Mouse (Mus musculus): ENCODE measurements around the gene Dyrk2. TPM values are rescaled to one million over a fixed set of nuclear protein-coding genes. Genes with fewer than 3 reads are reported as not detected.

Gene Dyrk2
- polyA plus RNA-seq (2015; fragmentation: Nextera tagmentation; extraction: Ambion mirVana) = 9.5 TPM in 2 replicates

DNA sequence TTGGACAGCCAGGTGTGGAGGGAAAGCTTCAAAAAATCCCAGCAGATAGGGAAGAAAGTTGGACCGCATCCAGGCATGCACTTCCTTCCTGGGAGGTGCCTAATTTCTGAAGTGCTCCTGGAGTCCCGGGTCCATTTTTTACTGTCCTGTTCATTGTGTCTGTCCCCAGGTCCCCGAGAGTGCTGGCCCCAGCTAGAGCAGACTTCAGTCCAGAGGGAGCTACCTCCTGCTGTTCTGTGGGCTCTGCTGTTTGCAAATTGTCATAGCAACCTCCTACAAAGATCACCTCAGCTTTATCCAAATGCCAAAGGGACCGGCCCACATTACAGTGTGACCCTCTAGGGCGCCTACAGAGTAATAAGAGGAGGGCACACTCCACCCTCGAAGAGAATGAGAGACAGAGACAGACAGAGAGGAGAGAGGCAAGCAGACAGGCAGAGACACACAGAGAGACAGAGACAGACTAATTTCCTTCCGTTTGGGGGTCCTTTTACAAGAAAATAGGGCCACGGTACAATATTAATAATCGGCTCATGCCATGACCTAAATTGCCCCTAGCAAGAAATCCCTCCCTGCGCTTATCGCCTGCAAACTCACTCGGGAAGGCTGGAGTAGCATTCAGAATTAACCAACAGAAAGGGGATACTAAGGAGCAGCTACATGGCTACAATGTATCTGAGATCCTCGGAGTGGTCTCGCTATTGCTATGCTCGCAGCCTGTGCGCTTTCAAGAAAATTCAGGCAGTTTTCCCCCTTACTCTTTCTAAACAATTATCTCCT lies at the start of gene Dyrk2:
TSS of gene Dyrk2 (minus strand) at position 9 of the 780 bp plus-strand sequence.
- Histone ChIP-seq H3K9ac (peak within 1 kb of the TSS; percentile 60), H3K27me3 (replicated peaks) (no peaks in the 10 kb centered on the region), H3K36me3 (no peaks in the 10 kb centered on the region), H3K4me1 (replicated peaks) (peaks cover 19% of the 10 kb centered on the region), H3K4me3 (replicated peaks) (peak within 1 kb of the TSS; percentile 71), H3K9me3 (no peaks in the 10 kb centered on the region), H3K27ac (peak within 1 kb of the TSS; percentile 93), H3K4me2 (replicated peaks) (peak within 1 kb of the TSS; percentile 98)
- ATAC-seq = 0 out of 2 replicates have a peak, but pooled peaks have one; percentile 10
- 13% methylated on average over 16 of the region's 16 CpGs for WGBS

DNA sequence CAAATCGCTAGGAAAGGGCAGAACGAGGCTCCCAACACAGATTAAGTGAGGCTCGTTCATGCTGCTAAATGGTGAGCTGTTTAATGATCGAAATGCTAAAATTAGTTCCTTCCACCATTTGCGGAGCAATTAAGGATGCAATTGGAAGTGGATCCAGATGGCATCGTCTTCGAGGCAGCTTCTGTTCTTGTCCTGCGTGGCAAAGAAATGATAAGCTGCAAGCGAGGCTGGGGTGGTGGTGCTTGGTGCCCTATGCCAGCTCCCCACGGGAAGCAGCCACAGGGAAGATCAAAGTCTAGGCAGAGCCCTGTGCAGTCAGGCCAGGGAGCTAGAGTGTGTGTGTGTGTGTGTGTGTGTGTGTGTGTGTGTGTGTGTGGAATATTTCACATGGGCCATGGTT lies 32.6 kb upstream of the Dyrk2 start:
- H3K27me3 ChIP-seq (replicated peaks) = no peaks in the 10 kb centered on the region
- no peak overlapping the region for H3K27ac ChIP-seq
- no peak for ATAC-seq
- WGBS = 81% methylated on average over 10 of the region's 10 CpGs
- H3K9me3 ChIP-seq = no peaks in the 10 kb centered on the region
- H3K4me2 ChIP-seq (replicated peaks) = no peak overlapping the region
- no peak overlapping the region for H3K9ac ChIP-seq
- H3K36me3 ChIP-seq = no peaks in the 10 kb centered on the region
- no peaks in the 10 kb centered on the region for H3K4me1 ChIP-seq (replicated peaks)
- H3K4me3 ChIP-seq (replicated peaks) = no peak overlapping the region

DNA sequence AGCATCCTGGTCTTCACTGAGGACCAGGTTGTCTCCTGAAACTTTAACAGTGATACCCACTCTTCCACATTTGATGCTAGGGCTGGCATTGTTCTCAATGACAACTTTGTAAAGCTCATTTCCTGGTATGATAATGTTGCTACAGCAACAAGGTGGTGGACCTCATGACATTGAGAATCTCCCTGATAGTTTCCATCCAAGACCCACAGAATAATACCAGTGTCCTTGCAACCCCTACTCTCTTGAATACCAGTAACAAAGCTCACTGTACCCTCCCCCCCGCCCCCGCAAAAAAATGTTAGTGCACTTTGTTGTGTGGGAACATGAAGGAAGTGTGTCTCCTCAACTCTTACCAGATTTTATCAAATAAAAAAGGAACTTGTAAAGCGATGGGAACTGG lies 23.6 kb upstream of the Dyrk2 start:
- Histone ChIP-seq H3K4me1 (replicated peaks) (no peaks in the 10 kb centered on the region), H3K4me3 (replicated peaks) (no peak overlapping the region), H3K27me3 (replicated peaks) (no peaks in the 10 kb centered on the region), H3K27ac (no peak overlapping the region), H3K9me3 (no peaks in the 10 kb centered on the region), H3K4me2 (replicated peaks) (no peak overlapping the region), H3K36me3 (no peaks in the 10 kb centered on the region), H3K9ac (no peak overlapping the region)
- ATAC-seq = no peak
- 89% methylated on average over 3 of the region's 3 CpGs for WGBS

DNA sequence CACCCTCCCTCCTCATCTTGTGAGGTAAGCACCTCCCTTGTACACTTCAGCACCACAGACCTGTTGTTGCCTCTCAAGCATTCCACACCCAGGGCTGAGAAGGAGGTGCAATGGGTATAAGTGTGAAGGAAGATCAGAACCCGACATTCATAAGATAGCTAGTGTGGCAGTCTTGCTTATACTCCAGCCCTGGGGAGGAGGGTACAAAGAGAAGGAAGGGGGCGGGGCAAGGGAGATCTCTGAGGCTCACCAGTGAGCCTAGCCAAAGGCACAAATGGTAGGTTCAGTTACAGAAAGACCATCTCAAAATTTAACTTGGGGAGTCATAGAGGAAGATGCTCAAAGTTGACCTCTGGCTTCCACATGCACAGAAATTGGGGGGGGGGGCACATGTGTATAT lies 14.1 kb upstream of the Dyrk2 start:
- no peak overlapping the region for H3K4me2 ChIP-seq (replicated peaks)
- 79% methylated on average over 2 of the region's 2 CpGs for WGBS
- no peaks in the 10 kb centered on the region for H3K9me3 ChIP-seq
- no peaks in the 10 kb centered on the region for H3K4me1 ChIP-seq (replicated peaks)
- H3K9ac ChIP-seq = no peak overlapping the region
- no peaks in the 10 kb centered on the region for H3K27me3 ChIP-seq (replicated peaks)
- no peak for ATAC-seq
- no peak overlapping the region for H3K27ac ChIP-seq
- H3K36me3 ChIP-seq = no peaks in the 10 kb centered on the region
- H3K4me3 ChIP-seq (replicated peaks) = no peak overlapping the region

DNA sequence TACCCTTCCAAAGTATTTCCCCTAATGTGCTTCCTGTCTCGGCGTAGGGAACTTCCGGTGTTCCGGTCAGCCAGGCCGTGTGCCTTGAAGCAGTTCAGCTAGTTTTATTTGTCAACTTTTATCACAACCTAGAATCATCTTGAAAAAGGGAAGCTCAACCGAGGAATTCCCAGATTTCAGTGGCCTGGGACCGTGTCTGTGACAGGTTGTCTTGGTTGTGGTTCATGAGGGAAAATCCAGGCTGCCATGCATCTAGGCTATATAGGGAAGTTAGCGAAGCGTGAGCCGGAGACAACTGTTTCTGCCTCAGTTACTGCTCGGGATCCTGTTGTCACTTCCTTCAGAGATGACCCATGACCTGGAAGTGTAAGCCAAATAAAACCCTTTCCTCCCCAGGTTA lies 13.3 kb upstream of the Dyrk2 start:
- Histone ChIP-seq H3K36me3 (no peaks in the 10 kb centered on the region), H3K9me3 (no peaks in the 10 kb centered on the region), H3K27ac (no peak overlapping the region), H3K4me1 (replicated peaks) (no peaks in the 10 kb centered on the region), H3K9ac (no peak overlapping the region), H3K27me3 (replicated peaks) (no peaks in the 10 kb centered on the region), H3K4me2 (replicated peaks) (no peak overlapping the region), H3K4me3 (replicated peaks) (no peak overlapping the region)
- 89% methylated on average over 11 of the region's 11 CpGs for WGBS
- ATAC-seq = no peak

DNA sequence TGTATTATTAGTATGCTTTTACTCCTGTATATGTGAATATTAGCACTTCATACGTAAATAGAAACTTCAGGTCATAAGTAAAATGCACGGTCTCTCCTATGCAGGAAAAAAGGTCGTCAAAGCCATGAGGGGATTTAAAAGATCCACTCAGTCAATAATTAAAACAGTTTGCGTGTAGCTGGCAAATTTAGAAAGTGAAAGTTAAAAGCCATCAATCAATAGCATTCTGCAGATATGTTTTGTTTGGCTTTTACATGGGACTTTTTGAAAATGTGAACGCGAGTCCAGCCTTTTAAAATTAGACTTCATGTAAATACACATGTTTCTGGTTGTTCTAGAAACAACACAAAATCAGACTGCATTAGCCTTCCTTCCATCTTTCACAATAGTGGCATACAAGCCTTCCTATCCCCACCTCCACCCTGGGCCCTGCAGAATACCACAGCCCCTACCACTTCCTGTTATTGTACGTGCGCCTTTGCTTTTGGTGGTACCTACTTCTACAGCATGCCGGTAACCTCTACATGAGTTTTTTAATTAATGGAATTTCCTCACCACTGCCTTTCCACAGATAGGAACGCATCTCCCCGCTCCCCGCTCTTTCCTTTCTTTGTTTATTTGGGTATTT lies 12.4 kb upstream of the Dyrk2 start:
- Histone ChIP-seq H3K27me3 (replicated peaks) (no peaks in the 10 kb centered on the region), H3K4me3 (replicated peaks) (no peak overlapping the region), H3K9ac (no peak overlapping the region), H3K4me1 (replicated peaks) (no peaks in the 10 kb centered on the region), H3K27ac (no peak overlapping the region), H3K9me3 (no peaks in the 10 kb centered on the region), H3K4me2 (replicated peaks) (no peak overlapping the region), H3K36me3 (no peaks in the 10 kb centered on the region)
- WGBS = 69% methylated on average over 12 of the region's 12 CpGs
- no peak for ATAC-seq

DNA sequence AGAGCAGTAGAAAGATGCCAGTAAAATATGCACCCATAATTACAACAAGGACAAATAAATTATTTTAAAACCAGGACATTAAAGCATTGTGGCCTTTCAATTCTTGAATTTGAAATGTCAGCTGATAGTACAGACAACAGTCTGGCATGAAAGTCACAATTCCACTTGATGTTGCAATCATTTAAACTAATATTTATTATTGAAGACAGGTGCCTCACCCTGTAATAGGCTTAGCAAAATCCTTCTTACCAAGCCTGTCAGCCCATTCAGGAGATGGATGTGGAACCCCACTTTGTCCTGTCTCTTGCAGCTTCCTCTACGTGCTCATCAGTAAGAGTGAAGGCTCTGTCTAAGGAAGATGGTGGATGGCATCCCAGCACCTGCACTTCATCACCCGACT lies 10.8 kb upstream of the Dyrk2 start:
- Histone ChIP-seq H3K27me3 (replicated peaks) (no peaks in the 10 kb centered on the region), H3K27ac (no peak overlapping the region), H3K36me3 (no peaks in the 10 kb centered on the region), H3K4me3 (replicated peaks) (no peak overlapping the region), H3K4me2 (replicated peaks) (no peak overlapping the region), H3K9me3 (no peaks in the 10 kb centered on the region), H3K4me1 (replicated peaks) (no peaks in the 10 kb centered on the region), H3K9ac (no peak overlapping the region)
- 72% methylated on average over 2 of the region's 2 CpGs for WGBS
- ATAC-seq = no peak

DNA sequence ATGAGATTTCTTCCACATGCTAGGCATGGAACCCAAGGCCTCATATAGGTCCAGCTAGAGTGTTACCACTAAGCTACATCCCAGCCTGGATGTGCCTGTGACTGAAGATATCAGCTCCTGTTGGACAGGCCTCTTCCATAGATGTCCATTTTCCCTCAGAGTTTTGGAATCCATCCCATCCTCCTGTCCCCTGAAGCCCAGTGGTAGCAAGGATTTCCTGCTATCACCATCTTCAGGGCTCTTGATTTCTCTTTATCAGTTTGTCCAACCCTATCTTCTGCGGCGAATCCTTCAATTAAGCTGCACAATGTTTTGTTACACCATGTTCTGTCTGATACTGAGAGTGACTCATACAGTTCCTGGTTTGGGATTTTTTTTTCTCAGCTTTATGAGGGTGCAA lies 2.2 kb upstream of the Dyrk2 start:
- H3K27ac ChIP-seq = no peak overlapping the region
- no peak overlapping the region for H3K4me2 ChIP-seq (replicated peaks)
- no peaks in the 10 kb centered on the region for H3K27me3 ChIP-seq (replicated peaks)
- H3K36me3 ChIP-seq = no peaks in the 10 kb centered on the region
- no peaks in the 10 kb centered on the region for H3K9me3 ChIP-seq
- no peak for ATAC-seq
- peaks cover 8% of the 10 kb centered on the region for H3K4me1 ChIP-seq (replicated peaks)
- no peak overlapping the region for H3K4me3 ChIP-seq (replicated peaks)
- 76% methylated on average over 2 of the region's 2 CpGs for WGBS
- H3K9ac ChIP-seq = no peak overlapping the region

DNA sequence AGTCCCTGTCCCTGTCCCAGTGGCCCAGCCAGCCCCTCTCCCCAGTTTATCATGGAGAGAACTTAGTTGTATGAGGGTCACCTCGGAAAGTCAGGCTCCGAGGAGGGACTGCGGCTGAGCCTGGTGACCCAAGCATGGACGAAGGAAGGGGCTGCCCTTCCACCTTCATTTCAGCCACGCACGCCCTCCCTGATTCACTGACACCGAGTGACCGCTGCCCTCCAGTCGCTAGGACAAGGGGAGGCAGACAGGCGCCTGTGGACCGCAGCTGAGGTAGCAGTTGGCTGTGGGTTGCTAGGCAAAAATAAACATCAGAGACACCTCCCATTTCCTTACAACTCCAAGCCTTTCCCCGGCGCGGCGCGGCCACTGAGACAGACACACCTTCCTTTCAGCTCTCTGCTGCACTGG lies 413 bp downstream of the Dyrk2 start:
- H3K4me1 ChIP-seq (replicated peaks) = peaks cover 23% of the 10 kb centered on the region
- no peaks in the 10 kb centered on the region for H3K36me3 ChIP-seq
- peak overlapping the region; percentile 71 for H3K4me3 ChIP-seq (replicated peaks)
- no peaks in the 10 kb centered on the region for H3K9me3 ChIP-seq
- peak; percentile 84 for ATAC-seq
- H3K4me2 ChIP-seq (replicated peaks) = peak overlapping the region; percentile 98
- H3K27me3 ChIP-seq (replicated peaks) = no peaks in the 10 kb centered on the region
- peak overlapping the region; percentile 60 for H3K9ac ChIP-seq
- WGBS = under 1% methylated on average over 16 of the region's 16 CpGs
- peak overlapping the region; percentile 93 for H3K27ac ChIP-seq

DNA sequence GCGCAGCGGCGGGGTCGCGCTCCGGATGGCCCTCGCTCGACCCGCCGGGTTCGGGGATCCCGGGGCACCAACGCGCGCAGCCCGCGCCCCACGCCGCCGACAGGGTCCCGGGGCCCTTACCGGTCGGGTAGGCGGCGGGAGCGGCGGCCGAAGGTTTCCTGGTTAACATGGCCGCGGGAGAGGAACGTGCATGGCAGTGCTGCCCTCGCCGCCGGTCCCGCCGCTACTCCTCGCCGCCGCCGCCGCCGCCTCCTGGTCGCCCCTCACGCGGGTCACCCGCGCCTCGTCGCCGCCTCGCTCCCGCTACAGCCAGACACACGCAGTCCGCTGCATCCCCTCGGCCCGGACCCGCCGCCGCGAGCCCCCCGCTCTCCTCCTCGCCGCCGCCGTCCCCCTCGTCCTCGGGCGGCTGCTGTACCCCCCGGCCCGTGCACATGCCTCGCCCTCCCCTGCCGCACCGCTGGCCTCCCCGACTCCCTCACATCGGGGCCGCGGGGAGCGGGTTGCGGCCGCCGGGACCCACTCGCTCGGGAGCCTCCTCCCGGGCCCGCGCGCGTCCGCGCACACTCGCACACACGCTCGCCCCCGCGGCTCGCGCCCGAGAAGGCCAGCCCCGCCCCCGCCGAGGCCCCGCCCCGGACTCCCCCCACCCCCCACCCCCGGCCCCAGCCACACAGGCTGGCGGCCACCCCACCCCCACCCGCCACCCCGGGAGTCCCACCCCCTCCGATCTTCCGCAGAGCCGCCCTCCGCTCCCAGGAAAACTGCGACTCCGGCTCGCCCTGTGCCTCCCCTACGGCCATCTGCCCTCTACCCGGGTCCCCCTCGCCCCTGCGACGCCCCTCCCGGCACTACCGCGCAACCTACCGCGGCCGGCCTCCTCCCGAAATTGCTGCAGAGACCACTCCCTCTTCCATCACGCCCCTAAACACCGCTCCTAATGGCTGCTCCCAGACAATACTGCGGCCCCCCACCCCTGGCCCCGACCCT lies 1.1 kb downstream of the Dyrk2 start:
- Histone ChIP-seq H3K36me3 (no peaks in the 10 kb centered on the region), H3K4me3 (replicated peaks) (peak overlapping the region; percentile 71), H3K27me3 (replicated peaks) (no peaks in the 10 kb centered on the region), H3K9ac (peak overlapping the region; percentile 86), H3K4me2 (replicated peaks) (peak overlapping the region; percentile 98), H3K4me1 (replicated peaks) (peaks cover 29% of the 10 kb centered on the region), H3K27ac (peak overlapping the region; percentile 93), H3K9me3 (no peaks in the 10 kb centered on the region)
- under 1% methylated on average over 101 of the region's 130 CpGs for WGBS
- peak; percentile 84 for ATAC-seq

DNA sequence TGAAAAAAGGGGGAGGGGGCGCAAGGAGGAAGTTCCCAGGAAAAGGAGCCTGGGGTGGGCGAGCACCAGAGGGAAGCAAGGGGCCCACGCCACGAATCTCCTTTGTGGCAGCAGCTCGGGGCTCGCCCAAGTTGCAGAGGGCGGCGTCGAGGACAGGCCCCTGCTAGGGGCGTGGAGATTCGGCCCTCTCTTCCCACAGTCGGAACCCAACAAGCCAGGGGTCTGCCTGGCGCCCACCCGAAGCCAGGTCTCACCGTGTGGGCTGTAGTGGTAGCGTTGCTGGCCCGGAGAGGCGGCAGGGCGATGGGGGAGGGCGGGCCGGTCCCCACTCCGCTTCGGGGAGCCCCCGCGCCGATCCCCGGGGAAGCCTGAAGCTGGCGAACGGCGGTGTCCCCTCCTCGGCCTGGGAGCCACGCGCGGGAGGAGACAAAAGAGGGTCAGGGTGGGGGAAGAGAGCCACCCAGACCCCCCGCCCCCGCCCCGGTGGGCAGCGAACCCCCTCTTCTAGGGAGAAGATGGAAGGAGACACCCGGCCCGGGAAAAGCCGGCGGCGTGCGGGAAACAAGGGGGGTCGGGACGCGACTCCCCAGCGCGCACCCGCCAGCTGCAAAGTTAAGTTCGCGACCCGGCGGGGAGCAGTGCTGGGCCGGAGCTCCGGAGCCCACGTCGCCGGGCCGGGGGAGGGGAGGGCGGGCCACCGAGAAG lies 2.0 kb downstream of the Dyrk2 start:
- H3K4me2 ChIP-seq (replicated peaks) = peak overlapping the region; percentile 98
- no peaks in the 10 kb centered on the region for H3K9me3 ChIP-seq
- H3K27me3 ChIP-seq (replicated peaks) = no peaks in the 10 kb centered on the region
- WGBS = under 1% methylated on average over 61 of the region's 62 CpGs
- ATAC-seq = peak; percentile 29
- H3K9ac ChIP-seq = peak overlapping the region; percentile 86
- peaks cover 32% of the 10 kb centered on the region for H3K4me1 ChIP-seq (replicated peaks)
- peak overlapping the region; percentile 71 for H3K4me3 ChIP-seq (replicated peaks)
- peak overlapping the region; percentile 90 for H3K27ac ChIP-seq
- no peaks in the 10 kb centered on the region for H3K36me3 ChIP-seq
